Mouse (Mus musculus): ENCODE results near the gene Tradd. TPM values are rescaled to one million over a fixed set of nuclear protein-coding genes. Genes with fewer than 3 reads are reported as not detected.

Tradd gene
- total and polyA plus RNA-seq, 3 experiments = 12.5 to 30.0 (median 20.8) TPM

GRCm38 (mm10) chr8:105276292-105277120 is 12.1 kb upstream of the Tradd start:
- no peak for TF ChIP-seq CTCF (IDR thresholded peaks at IDR 0.05; ENCODE audit: low read depth, low read length)
- TF ChIP-seq TAL1 (conservative IDR thresholded peaks at IDR 0.05; ENCODE audit: low read depth, low read length) = no peak
- TF ChIP-seq POLR2AphosphoS5 (IDR thresholded peaks at IDR 0.05; ENCODE audit: insufficient replicate concordance, low read depth, low read length) = no peak
- TF ChIP-seq GATA2 (IDR thresholded peaks at IDR 0.05; ENCODE audit: borderline replicate concordance, low read depth, low read length) = no peak
- no peak for TF ChIP-seq GATA1 (IDR thresholded peaks at IDR 0.05; ENCODE audit: borderline replicate concordance, low read length)
- H3K36me3 ChIP-seq (replicated peaks) = peaks cover 21% of the 10 kb centered on the region
- peak; percentile 77 for DNase-seq (ENCODE audit: low spot score)
- H3K27me3 ChIP-seq (ENCODE audit: insufficient read depth, low read length) = peaks cover 42% of the 10 kb centered on the region
- ATAC-seq (ENCODE audit: extremely low read depth, insufficient number of reproducible peaks, low FRiP score, poor library complexity, severe bottlenecking) = peak; percentile 93
- H3K9me3 ChIP-seq (replicated peaks) = no peaks in the 10 kb centered on the region; the same call in 1 of the 2 replicates
- H3K4me1 ChIP-seq (ENCODE audit: insufficient read depth, low read depth, low read length) = peaks cover 52% of the 10 kb centered on the region
- H3K4me3 ChIP-seq (ENCODE audit: low read depth, low read length) = peak overlapping the region; percentile 71

- no peak for DNase-seq (ENCODE audit: low spot score)
- peaks cover 53% of the 10 kb centered on the region for H3K4me1 ChIP-seq (ENCODE audit: insufficient read depth, low read depth, low read length)
- H3K4me3 ChIP-seq (ENCODE audit: low read depth, low read length) = peak within 1 kb of the TSS; percentile 71
- peaks cover 19% of the 10 kb centered on the region for H3K36me3 ChIP-seq (replicated peaks)
- TF ChIP-seq CTCF (IDR thresholded peaks at IDR 0.05; ENCODE audit: low read depth, low read length) (no peak), GATA2 (IDR thresholded peaks at IDR 0.05; ENCODE audit: borderline replicate concordance, low read depth, low read length) (no peak), POLR2AphosphoS5 (IDR thresholded peaks at IDR 0.05; ENCODE audit: insufficient replicate concordance, low read depth, low read length) (no peak), TAL1 (conservative IDR thresholded peaks at IDR 0.05; ENCODE audit: low read depth, low read length) (no peak), GATA1 (IDR thresholded peaks at IDR 0.05; ENCODE audit: borderline replicate concordance, low read length) (no peak)
- H3K27me3 ChIP-seq (ENCODE audit: insufficient read depth, low read length) = peaks cover 46% of the 10 kb centered on the region
- no peak for ATAC-seq (ENCODE audit: extremely low read depth, insufficient number of reproducible peaks, low FRiP score, poor library complexity, severe bottlenecking)
- H3K9me3 ChIP-seq (replicated peaks) = no peaks in the 10 kb centered on the region; the same call in 1 of the 2 replicates
These were observed 11.4 kb upstream of the Tradd start, which contains the start of gene Nol3 for GRCm38 (mm10) chr8:105275840-105276239. TSS of gene Nol3 (plus strand) at chr8:105276140.

GRCm38 (mm10) chr8:105275387-105275786 is 11.0 kb upstream of the Tradd start:
- H3K4me1 ChIP-seq (ENCODE audit: insufficient read depth, low read depth, low read length) = peaks cover 52% of the 10 kb centered on the region
- H3K4me3 ChIP-seq (ENCODE audit: low read depth, low read length) = no peak overlapping the region; the same call in 1 of the 2 replicates
- no peak for DNase-seq (ENCODE audit: low spot score)
- no peak for ATAC-seq (ENCODE audit: extremely low read depth, insufficient number of reproducible peaks, low FRiP score, poor library complexity, severe bottlenecking)
- TF ChIP-seq CTCF (IDR thresholded peaks at IDR 0.05; ENCODE audit: low read depth, low read length) = no peak
- TF ChIP-seq POLR2AphosphoS5 (IDR thresholded peaks at IDR 0.05; ENCODE audit: insufficient replicate concordance, low read depth, low read length) = no peak
- no peak for TF ChIP-seq GATA1 (IDR thresholded peaks at IDR 0.05; ENCODE audit: borderline replicate concordance, low read length)
- no peak for TF ChIP-seq TAL1 (conservative IDR thresholded peaks at IDR 0.05; ENCODE audit: low read depth, low read length)
- TF ChIP-seq GATA2 (IDR thresholded peaks at IDR 0.05; ENCODE audit: borderline replicate concordance, low read depth, low read length) = no peak
- peaks cover 17% of the 10 kb centered on the region for H3K36me3 ChIP-seq (replicated peaks)
- no peaks in the 10 kb centered on the region; the same call in 1 of the 2 replicates for H3K9me3 ChIP-seq (replicated peaks)
- peaks cover 51% of the 10 kb centered on the region for H3K27me3 ChIP-seq (ENCODE audit: insufficient read depth, low read length)

GRCm38 (mm10) chr8:105270916-105271186 is 6.4 kb upstream of the Tradd start:
- Histone ChIP-seq H3K9me3 (replicated peaks) (peaks cover 10% of the 10 kb centered on the region), H3K36me3 (replicated peaks) (peaks cover 31% of the 10 kb centered on the region), H3K4me1 (ENCODE audit: insufficient read depth, low read depth, low read length) (peaks cover 64% of the 10 kb centered on the region), H3K27me3 (ENCODE audit: insufficient read depth, low read length) (peaks cover 35% of the 10 kb centered on the region), H3K4me3 (ENCODE audit: low read depth, low read length) (no peak overlapping the region)
- DNase-seq (ENCODE audit: low spot score) (no peak), ATAC-seq (ENCODE audit: extremely low read depth, insufficient number of reproducible peaks, low FRiP score, poor library complexity, severe bottlenecking) (no peak)
- TF ChIP-seq GATA1 (IDR thresholded peaks at IDR 0.05; ENCODE audit: borderline replicate concordance, low read length) (no peak), POLR2AphosphoS5 (IDR thresholded peaks at IDR 0.05; ENCODE audit: insufficient replicate concordance, low read depth, low read length) (no peak), CTCF (IDR thresholded peaks at IDR 0.05; ENCODE audit: low read depth, low read length) (no peak), TAL1 (conservative IDR thresholded peaks at IDR 0.05; ENCODE audit: low read depth, low read length) (no peak), GATA2 (IDR thresholded peaks at IDR 0.05; ENCODE audit: borderline replicate concordance, low read depth, low read length) (no peak)

GRCm38 (mm10) chr8:105270101-105270915 is 5.9 kb upstream of the Tradd start:
- Histone ChIP-seq H3K4me3 (ENCODE audit: low read depth, low read length) (peak overlapping the region; percentile 67; the same call in 1 of the 2 replicates), H3K9me3 (replicated peaks) (peaks cover 10% of the 10 kb centered on the region), H3K36me3 (replicated peaks) (peaks cover 31% of the 10 kb centered on the region), H3K4me1 (ENCODE audit: insufficient read depth, low read depth, low read length) (peaks cover 64% of the 10 kb centered on the region), H3K27me3 (ENCODE audit: insufficient read depth, low read length) (peaks cover 31% of the 10 kb centered on the region)
- DNase-seq (ENCODE audit: low spot score) (no peak), ATAC-seq (ENCODE audit: extremely low read depth, insufficient number of reproducible peaks, low FRiP score, poor library complexity, severe bottlenecking) (no peak)
- TF ChIP-seq CTCF (IDR thresholded peaks at IDR 0.05; ENCODE audit: low read depth, low read length) (no peak), GATA1 (IDR thresholded peaks at IDR 0.05; ENCODE audit: borderline replicate concordance, low read length) (no peak), GATA2 (IDR thresholded peaks at IDR 0.05; ENCODE audit: borderline replicate concordance, low read depth, low read length) (no peak), POLR2AphosphoS5 (IDR thresholded peaks at IDR 0.05; ENCODE audit: insufficient replicate concordance, low read depth, low read length) (no peak), TAL1 (conservative IDR thresholded peaks at IDR 0.05; ENCODE audit: low read depth, low read length) (no peak)

Data from G1E (cell line).